8 mouse cellular contexts compared by ENCODE assay signal in genomic region chr13:21407969-21408804, GRCm38 (mm10). TPM values are rescaled to one million over a fixed set of nuclear protein-coding genes. Genes with fewer than 3 reads are reported as not detected.
DNase-seq lines count a peak whose midpoint lies in the region; ATAC-seq and TF ChIP-seq lines count a peak whose summit lies in the region.

No protein-coding gene starts in this region.

- DNase-seq in adrenal gland, adult (ENCODE audit: inconsistent age in 2 of 2, low spot score in 1 of 2) = peak; percentile 89 to 96
- DNase-seq in embryo, embryonic 10 days (ENCODE audit: low spot score) = peak; percentile 91
- DNase-seq in gastrocnemius, adult 8-10 months (ENCODE audit: low spot score in 2 of 2) = peak; percentile 65 to 76
- DNase-seq in hindbrain, postnatal 0 days (ENCODE audit: low spot score) = peak; percentile 95
- DNase-seq in left cerebral cortex, adult 18-20 months (ENCODE audit: low spot score in 2 of 2) = peak; percentile 85 to 90
- peak; percentile 85 to 89 for DNase-seq in lung, postnatal 4 days
- DNase-seq in retina, postnatal 1 day = peak; percentile 93
- peak; percentile 52 for DNase-seq in thymus, postnatal 4 days

- ATAC-seq in hindbrain, postnatal 0 days = peak; percentile 98

- no peaks in the 10 kb centered on the region for H3K27me3 ChIP-seq in hindbrain, postnatal 0 days (ENCODE audit: insufficient read depth, low read length)

- peak overlapping the region; percentile 45 for H3K4me3 ChIP-seq in hindbrain, postnatal 0 days (ENCODE audit: low read length)

- peak overlapping the region; percentile 72 for H3K27ac ChIP-seq in hindbrain, postnatal 0 days

- peak overlapping the region; percentile 50 for H3K9ac ChIP-seq in hindbrain, postnatal 0 days (replicated peaks; ENCODE audit: low read length)

- H3K9me3 ChIP-seq in hindbrain, postnatal 0 days (ENCODE audit: low read length) = no peaks in the 10 kb centered on the region

- H3K36me3 ChIP-seq in hindbrain, postnatal 0 days (ENCODE audit: insufficient read depth, low read length) = no peaks in the 10 kb centered on the region

- no peak for TF ChIP-seq CTCF in hindbrain, postnatal 0 days (IDR thresholded peaks at IDR 0.05; ENCODE audit: low read depth)

- WGBS in hindbrain, postnatal 0 days = 3% methylated on average over 27 of the region's 27 CpGs

- H3K4me2 ChIP-seq in hindbrain, postnatal 0 days (ENCODE audit: low read depth, low read length) = peak overlapping the region; percentile 61

- no peaks in the 10 kb centered on the region for H3K4me1 ChIP-seq in hindbrain, postnatal 0 days (ENCODE audit: insufficient read depth, low read length)

RNA-seq across cellular contexts. Expression of gene Zkscan3, which starts 5.6 kb away (rescaled TPM):
- 10 to 100 TPM; 11.5 to 13.3 (median 12.1) TPM for total RNA-seq in gastrocnemius, adult 8-10 months (2022)
- total RNA-seq in hindbrain, postnatal 0 days (2014; rRNA removed) = 36.4 and 47.1 TPM in 2 replicates
- 45.9 and 48.2 TPM in 2 replicates for polyA plus RNA-seq in hindbrain, postnatal 0 days (2015; fragmentation: Nextera tagmentation; extraction: Ambion mirVana)
- total RNA-seq in left cerebral cortex, adult 18-20 months (2021) = 10 to 100 TPM; 36.0 to 38.1 TPM

RNA-seq across cellular contexts. Expression of gene Pgbd1, which starts 32.7 kb away (rescaled TPM):
- under 1 TPM in 3 of 4 experiments, not detected in 1; 0.36 to 0.53 (median 0.46) TPM for total RNA-seq in gastrocnemius, adult 8-10 months (2022)
- total RNA-seq in hindbrain, postnatal 0 days (2014; rRNA removed) = 3.3 and 6.3 TPM in 2 replicates
- polyA plus RNA-seq in hindbrain, postnatal 0 days (2015; fragmentation: Nextera tagmentation; extraction: Ambion mirVana) = 2.0 and 2.1 TPM in 2 replicates
- 1 to 10 TPM in 1 of 2 experiments, under 1 TPM in 1; 0.98 to 1.5 TPM for total RNA-seq in left cerebral cortex, adult 18-20 months (2021)

RNA-seq across cellular contexts. Expression of gene Zscan26, which starts 45.3 kb away (rescaled TPM):
- total RNA-seq in gastrocnemius, adult 8-10 months (2022) = 10 to 100 TPM; 12.9 to 15.9 (median 14.5) TPM
- total RNA-seq in hindbrain, postnatal 0 days (2014; rRNA removed) = 18.8 and 18.9 TPM in 2 replicates
- polyA plus RNA-seq in hindbrain, postnatal 0 days (2015; fragmentation: Nextera tagmentation; extraction: Ambion mirVana) = 19.4 and 23.5 TPM in 2 replicates
- 10 to 100 TPM; 58.1 to 60.4 TPM for total RNA-seq in left cerebral cortex, adult 18-20 months (2021)

RNA-seq across cellular contexts. Expression of gene Zscan12, which starts 45.6 kb away (rescaled TPM):
- 10 to 100 TPM in 1 of 4 experiments, 1 to 10 TPM in 3; 7.7 to 10.5 (median 8.5) TPM for total RNA-seq in gastrocnemius, adult 8-10 months (2022)
- total RNA-seq in hindbrain, postnatal 0 days (2014; rRNA removed) = 4.0 and 5.3 TPM in 2 replicates
- 7.7 and 8.1 TPM in 2 replicates for polyA plus RNA-seq in hindbrain, postnatal 0 days (2015; fragmentation: Nextera tagmentation; extraction: Ambion mirVana)
- 1 to 10 TPM; 8.3 to 8.9 TPM for total RNA-seq in left cerebral cortex, adult 18-20 months (2021)

Comparison
In these comparisons a context has a peak if more than half of its experiments do, and no peak if none do; other contexts are left out.
1. Peak in every context shown above with its lines: DNase-seq, ATAC-seq, H3K4me3 ChIP-seq and H3K27ac ChIP-seq.